Mouse (Mus musculus): ENCODE data around the gene Gm1043.

DNA sequence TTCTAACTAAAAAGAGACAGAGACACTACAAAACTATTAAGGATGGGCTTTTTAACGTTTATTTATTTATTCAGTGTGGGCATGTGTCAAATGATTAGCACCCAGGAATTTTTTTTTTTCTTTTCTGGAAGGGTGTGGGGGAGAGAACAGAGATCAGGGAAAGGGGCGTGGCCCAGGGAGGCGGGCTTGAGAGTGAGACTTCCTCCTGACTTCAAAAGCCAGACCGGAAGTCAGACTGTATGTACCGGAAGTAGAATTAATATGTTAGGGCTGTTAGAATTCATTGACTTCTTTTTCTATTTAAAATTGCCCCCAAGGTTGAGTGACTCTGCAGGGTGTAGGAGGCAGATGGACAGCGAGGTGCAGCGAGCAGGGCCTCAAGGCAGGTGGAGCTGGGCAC is 37.2 kb upstream of the Gm1043 start:
- no peak for TF ChIP-seq CTCF (IDR thresholded peaks at IDR 0.05; ENCODE audit: control insufficient read depth, insufficient read depth, insufficient replicate concordance, low read depth, low read length)
- TF ChIP-seq POLR2A (IDR thresholded peaks at IDR 0.05; ENCODE audit: control insufficient read depth, low read depth, low read length) = no peak

Measured in testis, adult 2 months (tissue).